Mouse (Mus musculus) c-Kit-positive CD71-positive TER-119-negative erythroid progenitor cells, embryonic 14.5 days (primary cell): ENCODE measurements around the gene Usp15.
"Not testable (repeated sequence)": the region's sequence is repeated elsewhere in the genome, so short reads cannot be mapped to it uniquely, and the experiment has no call there.

ENCODE experiments used
- DNase-seq: peaks from one replicate; pipeline ENCODE4 v3.0.0-alpha.2; 2013; ENCODE audit warnings: low read depth

Gene Usp15

GRCm38 (mm10) chr10:123196835-123197559 is at the start of gene Usp15:
Usp15 (minus strand) TSS chr10:123196995.
- DNase-seq: peak; percentile 76

GRCm38 (mm10) chr10:123229420-123229819 is 32.6 kb upstream of the Usp15 start:
- no peak for DNase-seq

GRCm38 (mm10) chr10:123222785-123223184 is 26.0 kb upstream of the Usp15 start:
- DNase-seq: no peak

- no peak for DNase-seq
These were observed 12.7 kb upstream of the Usp15 start for GRCm38 (mm10) chr10:123209517-123209916.

- DNase-seq: no peak
These were observed 11.5 kb upstream of the Usp15 start for GRCm38 (mm10) chr10:123208336-123208735.

GRCm38 (mm10) chr10:123206074-123206473 is 9.3 kb upstream of the Usp15 start:
- no peak for DNase-seq

GRCm38 (mm10) chr10:123205364-123205763 is 8.6 kb upstream of the Usp15 start:
- DNase-seq: not testable (repeated sequence)

GRCm38 (mm10) chr10:123201981-123202758 is 5.4 kb upstream of the Usp15 start:
- DNase-seq: no peak

- no peak for DNase-seq
These were observed 4.6 kb upstream of the Usp15 start for GRCm38 (mm10) chr10:123201436-123201835.

- DNase-seq: no peak
These were observed 4.2 kb upstream of the Usp15 start for GRCm38 (mm10) chr10:123200996-123201395.

GRCm38 (mm10) chr10:123200320-123200659 is 3.5 kb upstream of the Usp15 start:
- no peak for DNase-seq

GRCm38 (mm10) chr10:123199615-123200319 is 3.0 kb upstream of the Usp15 start:
- DNase-seq: no peak

- no peak for DNase-seq
These were observed 2.3 kb upstream of the Usp15 start for GRCm38 (mm10) chr10:123199119-123199518.

GRCm38 (mm10) chr10:123198183-123198582 is 1.4 kb upstream of the Usp15 start:
- no peak for DNase-seq

- DNase-seq: peak; percentile 78
These were observed 597 bp downstream of the Usp15 start for GRCm38 (mm10) chr10:123195961-123196834.

GRCm38 (mm10) chr10:123195501-123195900 is 1.3 kb downstream of the Usp15 start:
- DNase-seq: no peak

GRCm38 (mm10) chr10:123191038-123191437 is 5.8 kb downstream of the Usp15 start:
- no peak for DNase-seq

- no peak for DNase-seq
These were observed 9.5 kb downstream of the Usp15 start for GRCm38 (mm10) chr10:123187337-123187736.

GRCm38 (mm10) chr10:123185907-123186306 is 10.9 kb downstream of the Usp15 start:
- no peak for DNase-seq

GRCm38 (mm10) chr10:123183743-123184142 is 13.1 kb downstream of the Usp15 start:
- DNase-seq: no peak

- DNase-seq: no peak
These were observed 13.6 kb downstream of the Usp15 start for GRCm38 (mm10) chr10:123183243-123183642.

GRCm38 (mm10) chr10:123182391-123182790 is 14.4 kb downstream of the Usp15 start:
- no peak for DNase-seq
